Mouse (Mus musculus) G1E (cell line): Measurements from ENCODE around the gene Mical3. TPM values are rescaled to one million over a fixed set of nuclear protein-coding genes. Genes with fewer than 3 reads are reported as not detected.

ENCODE experiments used
- ATAC-seq: 2 replicates; pipeline ENCODE4 v1.8.0; 2016; ENCODE audit warnings: mild to moderate bottlenecking; ENCODE audit not compliant: insufficient number of reproducible peaks, poor library complexity, low FRiP score, severe bottlenecking; ENCODE audit errors: extremely low read depth
- DNase-seq: peaks from one replicate; pipeline ENCODE4 v3.0.0; 2012; ENCODE audit warnings: low spot score
- H3K27me3 ChIP-seq: 2 replicates; pipeline ENCODE4 v1.6.1; 2012; ENCODE audit warnings: mild to moderate bottlenecking, low read length, inconsistent platforms; ENCODE audit not compliant: insufficient read depth
- H3K36me3 ChIP-seq: replicated peaks from 2 replicates; pipeline ENCODE3; 2012; ENCODE audit warnings: mild to moderate bottlenecking, inconsistent platforms
- H3K4me1 ChIP-seq: 2 replicates; pipeline ENCODE4 v1.6.1; 2012; ENCODE audit warnings: low read depth, low read length, inconsistent platforms, mixed read lengths; ENCODE audit not compliant: insufficient read depth
- H3K4me3 ChIP-seq: 2 replicates; pipeline ENCODE4 v1.5.1; 2012; ENCODE audit warnings: low read depth, mild to moderate bottlenecking, inconsistent platforms, low read length, moderate library complexity, mixed read lengths
- H3K9me3 ChIP-seq: replicated peaks from 2 replicates; pipeline ENCODE4 v1.6.1; 2012; ENCODE audit warnings: inconsistent platforms
- CTCF ChIP-seq: IDR thresholded peaks from 2 replicates; pipeline ENCODE4 v1.5.1; 2012; ENCODE audit warnings: low read depth, low read length, inconsistent platforms, mixed read lengths
- GATA1 ChIP-seq: IDR thresholded peaks from 2 replicates; pipeline ENCODE4 v1.6.1; 2012; ENCODE audit warnings: borderline replicate concordance, low read length, inconsistent platforms, mixed read lengths
- GATA2 ChIP-seq: IDR thresholded peaks from 2 replicates; pipeline ENCODE4 v1.6.1; 2012; ENCODE audit warnings: low read depth, low read length, inconsistent platforms, borderline replicate concordance
- POLR2AphosphoS5 ChIP-seq: IDR thresholded peaks from 2 replicates; pipeline ENCODE4 v1.6.1; 2012; ENCODE audit warnings: low read depth, low read length, inconsistent platforms; ENCODE audit not compliant: insufficient replicate concordance
- TAL1 ChIP-seq: conservative IDR thresholded peaks from 2 replicates; pipeline ENCODE4 v1.6.1; 2012; ENCODE audit warnings: low read depth, low read length, inconsistent platforms, mixed read lengths
- polyA plus RNA-seq: library from polyadenylated mRNA; stranded (reverse); fragments of >175 nt; gene quantifications from 2 replicates; pipeline ENCODE4 v1.2.3, GENCODE M21; 2012
- total RNA-seq, 2 experiments: library from RNA; stranded (forward) in 1 of 2; stranded (reverse) in 1 of 2; fragments of 200-1000 nt in 1 of 2; fragments of >200 nt in 1 of 2; fragmentation: Nextera tagmentation in 1 of 2; gene quantifications; 2 replicates each; pipeline ENCODE4 v1.2.3; 2014 to 2017

The Mical3 gene
- total and polyA plus RNA-seq, 3 experiments: 20.9 to 109 (median 38.1) TPM

DNA sequence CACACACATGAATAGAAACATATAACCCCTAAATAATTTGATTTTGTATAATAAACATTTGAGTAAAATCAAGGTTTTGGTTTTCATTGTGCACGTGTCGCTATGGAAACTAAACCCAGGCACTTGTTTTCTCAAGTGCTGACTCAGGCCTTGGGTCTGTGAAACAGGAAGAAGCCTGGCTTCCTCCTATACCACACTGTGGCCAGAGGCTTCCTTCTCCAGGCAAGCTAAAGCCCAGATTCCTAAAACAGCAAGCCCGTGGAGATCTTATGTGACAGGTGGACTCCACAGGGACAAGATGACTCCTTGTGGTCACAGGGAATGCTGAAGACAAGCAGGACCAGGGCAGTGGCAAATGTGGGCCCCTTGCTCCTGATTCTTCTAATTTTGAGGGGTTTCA lies 175.6 kb downstream of the Mical3 start:
- Histone ChIP-seq H3K9me3 (no peaks in the 10 kb centered on the region), H3K4me3 (no peak overlapping the region; the same call in 1 of the 2 replicates), H3K27me3 (no peaks in the 10 kb centered on the region), H3K36me3 (peaks cover 85% of the 10 kb centered on the region), H3K4me1 (peaks cover 79% of the 10 kb centered on the region)
- ATAC-seq: no peak
- DNase-seq: peak; percentile 70
- TF ChIP-seq GATA2: no peak
- no peak for TF ChIP-seq GATA1
- no peak for TF ChIP-seq CTCF
- no peak for TF ChIP-seq TAL1
- TF ChIP-seq POLR2AphosphoS5: no peak

- Histone ChIP-seq H3K4me3 (no peak overlapping the region; the same call in 1 of the 2 replicates), H3K27me3 (no peaks in the 10 kb centered on the region), H3K4me1 (peaks cover 69% of the 10 kb centered on the region), H3K9me3 (no peaks in the 10 kb centered on the region), H3K36me3 (peaks cover 85% of the 10 kb centered on the region)
- no peak for DNase-seq
- ATAC-seq: no peak
- TF ChIP-seq TAL1 (no peak), GATA2 (no peak), CTCF (no peak), GATA1 (no peak), POLR2AphosphoS5 (no peak)
Measured at GRCm38 (mm10) chr6:120954241-120954640, 176.6 kb downstream of the Mical3 start.

GRCm38 (mm10) chr6:120952475-120952874 lies 178.3 kb downstream of the Mical3 start:
- DNase-seq: no peak
- peaks cover 53% of the 10 kb centered on the region for H3K4me1 ChIP-seq

GRCm38 (mm10) chr6:120951311-120951710 lies 179.5 kb downstream of the Mical3 start:
- H3K4me1 ChIP-seq: peaks cover 42% of the 10 kb centered on the region
- H3K4me3 ChIP-seq: no peak overlapping the region
- H3K36me3 ChIP-seq: peaks cover 93% of the 10 kb centered on the region
- no peak for TF ChIP-seq TAL1
- no peak for TF ChIP-seq POLR2AphosphoS5
- no peak for TF ChIP-seq GATA2
- no peak for TF ChIP-seq GATA1
- TF ChIP-seq CTCF: no peak
- no peak for DNase-seq
- ATAC-seq: no peak
- no peaks in the 10 kb centered on the region for H3K9me3 ChIP-seq
- no peaks in the 10 kb centered on the region for H3K27me3 ChIP-seq

More at GRCm38 (mm10) chr6:120952475-120952874, 178.3 kb downstream of the Mical3 start:
- Histone ChIP-seq H3K36me3 (peaks cover 85% of the 10 kb centered on the region), H3K9me3 (no peaks in the 10 kb centered on the region), H3K4me3 (no peak overlapping the region), H3K27me3 (no peaks in the 10 kb centered on the region)
- ATAC-seq: no peak
- no peak for TF ChIP-seq CTCF
- TF ChIP-seq POLR2AphosphoS5: no peak
- TF ChIP-seq GATA2: no peak
- no peak for TF ChIP-seq TAL1
- TF ChIP-seq GATA1: no peak

DNA sequence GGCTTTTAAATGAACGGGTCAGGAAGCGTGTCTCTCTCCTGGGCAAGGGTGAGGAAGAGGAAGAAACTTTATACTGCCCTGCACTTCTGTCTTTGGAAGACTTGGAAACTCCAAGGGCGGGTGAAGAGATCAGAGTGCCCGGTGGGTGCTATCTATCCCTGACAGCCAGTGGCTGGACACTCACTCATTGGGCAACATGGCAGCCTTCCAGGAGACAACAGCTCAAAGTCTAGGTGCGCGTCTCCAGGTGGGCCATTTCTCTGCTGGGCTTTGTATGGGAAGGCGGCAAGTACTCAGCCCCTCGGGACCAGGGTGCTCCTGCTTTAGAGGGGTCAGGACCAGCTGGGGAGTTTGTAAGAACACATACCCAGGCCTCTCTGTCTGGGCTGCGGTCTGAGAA lies 185.3 kb downstream of the Mical3 start:
- Histone ChIP-seq H3K36me3 (peaks cover 97% of the 10 kb centered on the region), H3K4me1 (peaks cover 6% of the 10 kb centered on the region; the same call in 1 of the 2 replicates), H3K9me3 (no peaks in the 10 kb centered on the region), H3K27me3 (no peaks in the 10 kb centered on the region), H3K4me3 (no peak overlapping the region)
- DNase-seq (no peak), ATAC-seq (no peak)
- TF ChIP-seq POLR2AphosphoS5 (no peak), GATA2 (no peak), CTCF (no peak), TAL1 (no peak), GATA1 (no peak)

GRCm38 (mm10) chr6:120943964-120944363 lies 186.8 kb downstream of the Mical3 start:
- no peaks in the 10 kb centered on the region for H3K27me3 ChIP-seq
- ATAC-seq (no peak), DNase-seq (no peak)
- H3K36me3 ChIP-seq: peaks cover 93% of the 10 kb centered on the region
- peaks cover 6% of the 10 kb centered on the region; the same call in 1 of the 2 replicates for H3K4me1 ChIP-seq
- no peaks in the 10 kb centered on the region for H3K9me3 ChIP-seq
- H3K4me3 ChIP-seq: no peak overlapping the region
- no peak for TF ChIP-seq TAL1
- no peak for TF ChIP-seq CTCF
- TF ChIP-seq GATA1: no peak
